Mouse (Mus musculus): ENCODE measurements around the gene Dcaf4. TPM values are rescaled to one million over a fixed set of nuclear protein-coding genes. Genes with fewer than 3 reads are reported as not detected.

Gene Dcaf4
- 24.0 and 25.3 TPM in 2 replicates for polyA plus RNA-seq (2014; fragmentation: Nextera tagmentation; extraction: Ambion mirVana)

DNA sequence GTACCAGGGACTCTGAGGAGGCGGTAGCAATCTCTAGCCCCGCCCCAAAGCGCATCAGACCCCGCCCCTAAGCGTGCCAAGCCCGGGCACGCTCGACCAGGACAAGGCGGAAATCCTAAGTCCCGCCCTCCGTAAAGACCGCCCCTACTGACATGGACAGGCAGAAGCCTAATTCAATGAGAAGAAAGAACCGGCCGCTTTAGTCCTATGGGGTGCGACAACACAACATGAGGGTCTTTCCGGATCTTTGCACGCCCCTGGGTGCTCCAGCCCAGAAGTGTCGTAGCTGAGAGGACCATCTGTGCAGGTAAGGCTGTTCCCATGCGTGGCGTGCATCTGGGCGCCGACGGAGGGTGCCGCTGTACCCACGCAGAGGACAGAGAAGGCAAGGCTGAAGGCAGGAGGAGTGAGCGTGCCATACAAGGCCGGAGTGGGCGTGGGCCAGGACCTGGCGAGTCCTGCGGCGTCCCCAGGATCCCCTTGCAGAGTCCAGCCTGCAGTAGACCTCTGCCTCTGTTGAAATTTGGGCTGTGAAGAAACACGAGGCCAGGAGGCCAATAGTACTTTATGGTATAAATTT, at the start of gene Dcaf4:
Dcaf4 (plus strand) TSS at position 156 of the 580 bp plus-strand sequence.
- DNase-seq (ENCODE audit: low spot score) (peak; percentile 95), ATAC-seq (ENCODE audit: insufficient read depth, low FRiP score, low TSS enrichment) (peak; percentile 97)
- H3K36me3 ChIP-seq (ENCODE audit: control insufficient read depth, insufficient read depth, low read length): no peaks in the 10 kb centered on the region
- 0% methylated on average over 32 of the region's 32 CpGs for WGBS
- H3K9ac ChIP-seq (ENCODE audit: low read length): peak within 1 kb of the TSS; percentile 72
- H3K4me1 ChIP-seq (ENCODE audit: control insufficient read depth, insufficient read depth, low read length): peaks cover 4% of the 10 kb centered on the region; the same call in 1 of the 2 replicates
- no peak within 1 kb of the TSS for H3K27ac ChIP-seq (ENCODE audit: low read depth, low read length)
- peak within 1 kb of the TSS; percentile 67 for H3K4me2 ChIP-seq (ENCODE audit: low read depth)
- H3K27me3 ChIP-seq (ENCODE audit: control insufficient read depth, insufficient read depth, low read length): no peaks in the 10 kb centered on the region
- no peaks in the 10 kb centered on the region for H3K9me3 ChIP-seq (ENCODE audit: control insufficient read depth, low read length)
- peak within 1 kb of the TSS; percentile 71 for H3K4me3 ChIP-seq (ENCODE audit: low read depth, low read length)

DNA sequence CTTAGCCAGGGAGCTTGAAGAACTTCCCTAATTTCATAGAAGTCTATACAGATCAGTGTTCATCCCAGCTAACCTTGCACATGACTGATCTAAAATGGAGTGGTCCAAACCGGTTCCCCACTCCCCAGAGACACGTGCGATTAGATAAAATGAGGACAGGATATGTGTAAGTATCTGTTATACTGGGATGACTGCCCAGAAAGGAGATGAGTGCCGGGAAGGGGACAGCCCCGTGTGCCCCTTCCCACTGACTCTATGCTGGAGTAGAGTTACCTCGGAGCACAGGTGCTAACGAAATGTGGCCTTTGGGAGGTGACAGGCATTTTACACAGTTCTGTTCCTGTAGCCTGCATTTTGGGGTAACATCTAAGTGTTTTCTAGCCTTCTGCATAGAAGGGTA, 48.5 kb upstream of the Dcaf4 start:
- Histone ChIP-seq H3K27me3 (ENCODE audit: control insufficient read depth, insufficient read depth, low read length) (no peaks in the 10 kb centered on the region), H3K4me2 (ENCODE audit: low read depth) (no peak overlapping the region), H3K9ac (ENCODE audit: low read length) (no peak overlapping the region), H3K4me3 (ENCODE audit: low read depth, low read length) (no peak overlapping the region), H3K9me3 (ENCODE audit: control insufficient read depth, low read length) (no peaks in the 10 kb centered on the region), H3K36me3 (ENCODE audit: control insufficient read depth, insufficient read depth, low read length) (no peaks in the 10 kb centered on the region), H3K4me1 (ENCODE audit: control insufficient read depth, insufficient read depth, low read length) (peaks cover 3% of the 10 kb centered on the region; the same call in 1 of the 2 replicates), H3K27ac (ENCODE audit: low read depth, low read length) (no peak overlapping the region)
- ATAC-seq (ENCODE audit: insufficient read depth, low FRiP score, low TSS enrichment) (no peak), DNase-seq (ENCODE audit: low spot score) (no peak)
- WGBS: 87% methylated on average over 7 of the region's 7 CpGs

DNA sequence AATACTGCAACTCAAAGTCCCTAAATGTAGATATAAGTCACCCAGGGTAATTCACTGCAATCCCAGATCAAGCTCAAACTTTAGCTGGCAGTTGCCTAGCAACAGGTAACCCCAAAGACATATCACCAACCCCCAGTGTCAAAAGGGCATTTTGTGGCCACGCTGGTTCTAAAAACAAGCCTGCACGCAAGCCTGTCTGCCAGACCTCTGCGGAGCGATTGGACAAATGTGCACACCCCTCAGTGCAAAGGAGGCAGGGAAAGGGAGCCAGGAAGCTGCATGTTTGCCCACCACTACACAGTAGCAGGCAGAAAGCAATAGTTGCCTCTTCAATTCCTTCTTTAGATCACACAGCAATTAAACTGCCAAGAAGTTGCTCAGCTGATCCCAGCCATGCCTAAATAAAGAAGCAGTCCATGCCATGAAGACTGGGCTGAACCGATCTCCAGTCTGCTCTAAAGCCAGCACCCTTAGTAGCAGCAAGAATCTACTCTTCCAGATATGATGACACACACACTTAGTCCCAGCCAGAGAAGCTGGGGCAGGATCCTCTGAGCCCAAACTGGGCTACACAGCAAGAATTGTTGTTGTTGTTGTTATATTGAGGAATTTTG, 46.2 kb upstream of the Dcaf4 start:
- Histone ChIP-seq H3K9me3 (ENCODE audit: control insufficient read depth, low read length) (no peaks in the 10 kb centered on the region), H3K4me1 (ENCODE audit: control insufficient read depth, insufficient read depth, low read length) (no peaks in the 10 kb centered on the region), H3K36me3 (ENCODE audit: control insufficient read depth, insufficient read depth, low read length) (no peaks in the 10 kb centered on the region), H3K4me2 (ENCODE audit: low read depth) (no peak overlapping the region), H3K27me3 (ENCODE audit: control insufficient read depth, insufficient read depth, low read length) (no peaks in the 10 kb centered on the region), H3K4me3 (ENCODE audit: low read depth, low read length) (no peak overlapping the region), H3K27ac (ENCODE audit: low read depth, low read length) (no peak overlapping the region), H3K9ac (ENCODE audit: low read length) (no peak overlapping the region)
- 36% methylated on average over 5 of the region's 5 CpGs for WGBS
- DNase-seq (ENCODE audit: low spot score): no peak
- ATAC-seq (ENCODE audit: insufficient read depth, low FRiP score, low TSS enrichment): no peak

DNA sequence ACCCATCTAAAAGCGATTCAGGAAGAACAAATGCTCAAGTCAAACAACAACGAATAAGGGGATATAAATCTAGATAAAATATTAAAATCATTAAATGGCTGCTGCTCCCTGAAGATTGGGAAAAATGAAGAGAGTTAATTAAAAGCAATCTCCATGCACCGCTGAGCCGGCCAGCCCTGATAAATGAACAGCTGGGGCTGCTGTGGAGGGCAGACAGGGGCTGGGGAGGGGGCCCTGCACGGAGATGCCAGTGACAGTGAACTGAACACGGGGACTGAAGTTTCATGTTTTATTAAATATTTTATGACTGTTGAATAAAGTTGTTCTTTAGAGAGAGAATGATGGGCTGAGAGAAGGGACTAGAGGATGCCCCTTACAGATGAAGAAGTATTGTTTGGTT, 44.8 kb upstream of the Dcaf4 start:
- DNase-seq (ENCODE audit: low spot score): no peak
- no peak overlapping the region for H3K4me3 ChIP-seq (ENCODE audit: low read depth, low read length)
- H3K4me1 ChIP-seq (ENCODE audit: control insufficient read depth, insufficient read depth, low read length): no peaks in the 10 kb centered on the region
- no peak overlapping the region for H3K4me2 ChIP-seq (ENCODE audit: low read depth)
- 44% methylated on average over 6 of the region's 6 CpGs for WGBS
- no peak for ATAC-seq (ENCODE audit: insufficient read depth, low FRiP score, low TSS enrichment)
- H3K27ac ChIP-seq (ENCODE audit: low read depth, low read length): no peak overlapping the region
- H3K9me3 ChIP-seq (ENCODE audit: control insufficient read depth, low read length): no peaks in the 10 kb centered on the region
- H3K9ac ChIP-seq (ENCODE audit: low read length): no peak overlapping the region
- H3K36me3 ChIP-seq (ENCODE audit: control insufficient read depth, insufficient read depth, low read length): no peaks in the 10 kb centered on the region
- H3K27me3 ChIP-seq (ENCODE audit: control insufficient read depth, insufficient read depth, low read length): no peaks in the 10 kb centered on the region

DNA sequence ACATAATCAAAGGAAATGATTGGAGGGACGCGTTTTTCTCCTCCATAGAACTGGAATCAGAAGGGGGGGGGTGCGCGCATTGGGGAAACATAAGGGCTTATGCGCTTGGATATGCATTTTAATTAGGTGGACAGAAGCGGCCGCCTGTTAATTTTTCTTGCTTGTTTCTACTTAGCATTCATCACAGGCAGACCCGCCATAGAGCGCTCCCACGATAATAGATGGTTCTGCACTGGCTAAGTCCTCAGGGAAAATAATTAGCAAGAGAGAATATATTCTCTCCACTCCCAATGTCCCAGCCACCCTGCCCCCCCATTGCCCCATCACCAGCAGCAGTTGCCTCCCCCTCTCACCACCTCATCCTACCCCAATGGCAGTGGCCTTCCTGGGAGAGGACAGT, 44.0 kb upstream of the Dcaf4 start:
- ATAC-seq (ENCODE audit: insufficient read depth, low FRiP score, low TSS enrichment) (no peak), DNase-seq (ENCODE audit: low spot score) (peak; percentile 34)
- no peak overlapping the region for H3K9ac ChIP-seq (ENCODE audit: low read length)
- H3K27ac ChIP-seq (ENCODE audit: low read depth, low read length): no peak overlapping the region
- 74% methylated on average over 10 of the region's 10 CpGs for WGBS
- no peaks in the 10 kb centered on the region for H3K36me3 ChIP-seq (ENCODE audit: control insufficient read depth, insufficient read depth, low read length)
- no peaks in the 10 kb centered on the region for H3K4me1 ChIP-seq (ENCODE audit: control insufficient read depth, insufficient read depth, low read length)
- H3K4me2 ChIP-seq (ENCODE audit: low read depth): no peak overlapping the region
- no peak overlapping the region for H3K4me3 ChIP-seq (ENCODE audit: low read depth, low read length)
- H3K9me3 ChIP-seq (ENCODE audit: control insufficient read depth, low read length): no peaks in the 10 kb centered on the region
- no peaks in the 10 kb centered on the region for H3K27me3 ChIP-seq (ENCODE audit: control insufficient read depth, insufficient read depth, low read length)

DNA sequence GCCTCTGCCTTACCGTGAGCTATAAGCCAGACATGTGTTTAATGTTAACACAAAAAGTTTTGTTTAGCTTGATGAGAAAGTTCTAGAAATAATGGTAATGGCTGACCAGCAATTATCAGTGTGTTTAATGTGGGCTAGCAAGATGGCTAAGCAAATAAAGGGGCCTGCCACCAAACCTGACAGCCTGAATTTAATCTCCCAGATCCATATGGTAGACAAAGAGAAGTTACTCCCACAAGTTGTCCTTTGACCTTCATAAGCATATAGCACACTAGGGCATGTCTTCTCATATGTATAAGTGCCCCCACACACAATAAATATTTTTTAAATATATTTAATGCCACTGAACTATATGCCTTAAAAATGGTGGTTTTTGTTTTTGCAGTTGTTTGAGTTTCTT, 41.1 kb upstream of the Dcaf4 start:
- 94% methylated on average over 1 of the region's 1 CpGs for WGBS
- DNase-seq (ENCODE audit: low spot score) (no peak), ATAC-seq (ENCODE audit: insufficient read depth, low FRiP score, low TSS enrichment) (no peak)
- no peaks in the 10 kb centered on the region for H3K4me1 ChIP-seq (ENCODE audit: control insufficient read depth, insufficient read depth, low read length)
- no peaks in the 10 kb centered on the region for H3K9me3 ChIP-seq (ENCODE audit: control insufficient read depth, low read length)
- H3K4me2 ChIP-seq (ENCODE audit: low read depth): no peak overlapping the region
- H3K36me3 ChIP-seq (ENCODE audit: control insufficient read depth, insufficient read depth, low read length): no peaks in the 10 kb centered on the region
- no peak overlapping the region for H3K27ac ChIP-seq (ENCODE audit: low read depth, low read length)
- H3K9ac ChIP-seq (ENCODE audit: low read length): no peak overlapping the region
- no peaks in the 10 kb centered on the region for H3K27me3 ChIP-seq (ENCODE audit: control insufficient read depth, insufficient read depth, low read length)
- H3K4me3 ChIP-seq (ENCODE audit: low read depth, low read length): no peak overlapping the region

DNA sequence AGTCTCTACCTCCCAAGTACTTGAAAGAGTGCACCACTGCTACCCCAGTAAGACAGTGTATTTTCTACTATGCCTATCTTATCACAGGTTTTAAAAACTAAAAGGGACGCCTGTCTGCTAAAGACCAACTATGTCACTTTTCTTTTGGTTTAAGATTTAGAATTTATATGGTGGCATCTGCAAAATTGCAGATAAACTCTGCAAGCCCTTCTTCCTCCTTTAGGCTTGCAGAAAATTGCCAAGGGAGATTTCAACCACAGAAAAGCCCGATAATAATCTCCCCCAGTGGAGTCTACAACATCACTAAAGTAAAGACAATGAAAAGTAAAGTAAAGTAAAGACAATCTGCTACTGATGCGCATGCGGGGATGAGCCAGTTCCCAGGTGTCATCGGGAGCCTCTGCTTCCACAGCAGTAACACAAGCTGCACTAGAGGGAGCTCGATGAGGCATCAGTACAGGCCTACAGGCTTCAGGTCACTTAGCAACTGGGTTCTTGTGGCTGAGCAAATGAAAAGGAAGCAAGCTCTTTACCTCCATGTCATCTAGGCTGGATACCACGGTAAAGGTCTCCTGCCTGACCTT, 40.4 kb upstream of the Dcaf4 start:
- Histone ChIP-seq H3K4me1 (ENCODE audit: control insufficient read depth, insufficient read depth, low read length) (peaks cover 5% of the 10 kb centered on the region; the same call in 1 of the 2 replicates), H3K27me3 (ENCODE audit: control insufficient read depth, insufficient read depth, low read length) (0 out of 2 replicates have a peak, but pooled peaks cover 2% of the 10 kb centered on the region), H3K4me3 (ENCODE audit: low read depth, low read length) (no peak overlapping the region), H3K27ac (ENCODE audit: low read depth, low read length) (no peak overlapping the region), H3K4me2 (ENCODE audit: low read depth) (no peak overlapping the region), H3K9ac (ENCODE audit: low read length) (no peak overlapping the region), H3K9me3 (ENCODE audit: control insufficient read depth, low read length) (no peaks in the 10 kb centered on the region), H3K36me3 (ENCODE audit: control insufficient read depth, insufficient read depth, low read length) (no peaks in the 10 kb centered on the region)
- ATAC-seq (ENCODE audit: insufficient read depth, low FRiP score, low TSS enrichment) (no peak), DNase-seq (ENCODE audit: low spot score) (no peak)
- WGBS: 78% methylated on average over 7 of the region's 7 CpGs

DNA sequence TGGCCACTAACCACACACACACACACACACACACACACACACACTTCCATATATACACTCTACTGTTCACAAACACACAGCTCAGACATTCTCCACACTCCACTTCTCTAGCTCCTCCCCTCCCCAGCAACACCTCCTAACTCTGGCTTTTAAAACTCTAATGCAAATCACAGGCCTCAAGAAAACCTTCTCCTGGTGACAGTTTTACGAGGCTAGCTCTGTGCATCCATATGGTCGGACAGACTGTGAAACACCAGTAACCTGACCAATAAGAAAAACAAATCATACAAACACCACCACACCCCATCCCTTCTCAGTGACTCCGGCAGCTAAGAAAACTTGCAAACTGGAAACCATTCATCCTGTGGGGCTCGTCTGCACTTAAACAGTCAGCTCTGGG, 38.8 kb upstream of the Dcaf4 start:
- DNase-seq (ENCODE audit: low spot score) (no peak), ATAC-seq (ENCODE audit: insufficient read depth, low FRiP score, low TSS enrichment) (no peak)
- Histone ChIP-seq H3K4me1 (ENCODE audit: control insufficient read depth, insufficient read depth, low read length) (peaks cover 7% of the 10 kb centered on the region), H3K4me2 (ENCODE audit: low read depth) (no peak overlapping the region), H3K9me3 (ENCODE audit: control insufficient read depth, low read length) (no peaks in the 10 kb centered on the region), H3K27me3 (ENCODE audit: control insufficient read depth, insufficient read depth, low read length) (0 out of 2 replicates have a peak, but pooled peaks cover 5% of the 10 kb centered on the region), H3K27ac (ENCODE audit: low read depth, low read length) (no peak overlapping the region), H3K4me3 (ENCODE audit: low read depth, low read length) (no peak overlapping the region), H3K36me3 (ENCODE audit: control insufficient read depth, insufficient read depth, low read length) (no peaks in the 10 kb centered on the region), H3K9ac (ENCODE audit: low read length) (no peak overlapping the region)
- WGBS: 37% methylated on average over 4 of the region's 4 CpGs

DNA sequence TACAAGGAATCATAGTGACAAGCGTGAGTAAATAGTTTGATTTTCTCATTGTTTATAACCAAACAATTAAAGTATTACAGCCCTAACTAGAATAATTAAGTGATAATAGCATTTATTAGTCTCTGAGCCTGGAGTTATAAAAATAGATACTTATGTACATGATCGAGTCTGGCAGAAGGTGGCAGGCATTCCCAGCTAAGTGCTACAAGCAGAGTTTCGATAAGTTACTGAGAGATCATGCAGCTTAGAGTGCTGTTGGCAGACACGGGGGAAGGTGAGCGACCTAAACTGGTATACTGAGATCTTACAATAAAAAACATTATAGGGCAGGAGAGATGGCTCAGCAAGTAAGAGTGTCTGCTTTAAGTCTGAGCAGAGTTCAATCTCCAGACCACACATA, 36.6 kb upstream of the Dcaf4 start:
- H3K27ac ChIP-seq (ENCODE audit: low read depth, low read length): no peak overlapping the region
- 77% methylated on average over 5 of the region's 5 CpGs for WGBS
- no peak for ATAC-seq (ENCODE audit: insufficient read depth, low FRiP score, low TSS enrichment)

More for the DNA sequence above, 36.6 kb upstream of the Dcaf4 start:
- Histone ChIP-seq H3K9me3 (ENCODE audit: control insufficient read depth, low read length) (no peaks in the 10 kb centered on the region), H3K9ac (ENCODE audit: low read length) (no peak overlapping the region), H3K27me3 (ENCODE audit: control insufficient read depth, insufficient read depth, low read length) (0 out of 2 replicates have a peak, but pooled peaks cover 5% of the 10 kb centered on the region), H3K4me3 (ENCODE audit: low read depth, low read length) (no peak overlapping the region), H3K36me3 (ENCODE audit: control insufficient read depth, insufficient read depth, low read length) (no peaks in the 10 kb centered on the region), H3K4me1 (ENCODE audit: control insufficient read depth, insufficient read depth, low read length) (peaks cover 12% of the 10 kb centered on the region), H3K4me2 (ENCODE audit: low read depth) (no peak overlapping the region)
- no peak for DNase-seq (ENCODE audit: low spot score)
